Mouse (Mus musculus) lung, postnatal 0 days (tissue): ENCODE results near the gene Srsf3.

Source experiments
- CTCF ChIP-seq: IDR thresholded peaks from 2 replicates; pipeline ENCODE4 v1.5.1; 2016; ENCODE audit warnings: antibody characterized with exemption, mild to moderate bottlenecking
- EP300 ChIP-seq: IDR thresholded peaks from 2 replicates; pipeline ENCODE4 v1.6.1; 2016; ENCODE audit warnings: antibody characterized with exemption, mild to moderate bottlenecking, control low read depth

DNA sequence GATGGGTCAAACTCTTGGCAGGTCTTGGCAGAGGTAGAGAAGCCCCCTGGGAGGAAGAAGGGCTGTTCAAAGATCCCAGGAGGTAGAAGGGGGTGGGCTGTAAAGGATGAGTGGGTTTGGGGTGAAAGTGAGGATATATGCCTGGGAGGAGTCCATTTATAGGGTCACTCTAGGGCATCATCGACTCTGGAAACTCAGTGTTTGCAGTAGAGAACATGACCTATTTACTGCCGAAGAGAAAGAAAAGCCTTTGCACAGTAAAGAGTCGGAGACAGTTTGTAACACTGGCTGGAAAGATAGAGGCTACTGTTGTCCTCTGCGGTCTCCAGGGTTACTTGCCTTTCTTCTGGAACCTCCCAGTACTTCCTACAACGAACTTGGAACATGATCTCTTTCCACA lies 40.9 kb downstream of the Srsf3 start:
- TF ChIP-seq CTCF (no peak), EP300 (no peak)
